11 mouse cellular contexts compared by ENCODE assay signal in genomic region chr12:86814740-86815139, GRCm38 (mm10).
DNase-seq lines count a peak whose midpoint lies in the region; ATAC-seq and TF ChIP-seq lines count a peak whose summit lies in the region.
"Had no signal": no experiment of that assay in that cellular context is flagged by ENCODE, and none has a peak within 500 bp of the region (broad histone marks: within the 10 kb centered on the region; RNA-seq: fewer than 3 reads in every experiment).

No protein-coding gene starts in this region.

- no peak for TF ChIP-seq CTCF in liver, postnatal 0 days (IDR thresholded peaks at IDR 0.05; ENCODE audit: low read depth)

- no peak for TF ChIP-seq EP300 in liver, postnatal 0 days (IDR thresholded peaks at IDR 0.05; ENCODE audit: low read depth)

- no peak overlapping the region for H3K9ac ChIP-seq in forebrain, embryonic 11.5 days (ENCODE audit: low read length)
- 0 out of 2 replicates have a peak overlapping the region, but pooled peaks have one; percentile 21 for H3K9ac ChIP-seq in hindbrain, embryonic 14.5 days
- H3K9ac ChIP-seq in neural tube, embryonic 12.5 days: no peak overlapping the region
- H3K9ac ChIP-seq in liver, postnatal 0 days (replicated peaks): no peak overlapping the region

- H3K9me3 ChIP-seq in forebrain, embryonic 11.5 days (ENCODE audit: control insufficient read depth, low read length): no peaks in the 10 kb centered on the region
- no peaks in the 10 kb centered on the region for H3K9me3 ChIP-seq in hindbrain, embryonic 14.5 days (ENCODE audit: control insufficient read depth, low read length)
- no peaks in the 10 kb centered on the region for H3K9me3 ChIP-seq in neural tube, embryonic 12.5 days
- no peaks in the 10 kb centered on the region for H3K9me3 ChIP-seq in liver, postnatal 0 days (ENCODE audit: low read length)

- H3K27ac ChIP-seq in forebrain, embryonic 11.5 days (ENCODE audit: low read depth, low read length): peak overlapping the region; percentile 86
- H3K27ac ChIP-seq in hindbrain, embryonic 14.5 days: peak overlapping the region; percentile 92
- peak overlapping the region; percentile 87 for H3K27ac ChIP-seq in neural tube, embryonic 12.5 days
- H3K27ac ChIP-seq in liver, postnatal 0 days (ENCODE audit: low read depth): no peak overlapping the region

- no peak overlapping the region for H3K4me3 ChIP-seq in forebrain, embryonic 11.5 days (ENCODE audit: low read depth, low read length)
- H3K4me3 ChIP-seq in hindbrain, embryonic 14.5 days (replicated peaks; ENCODE audit: low read length): no peak overlapping the region
- no peak overlapping the region for H3K4me3 ChIP-seq in neural tube, embryonic 12.5 days
- no peak overlapping the region for H3K4me3 ChIP-seq in liver, postnatal 0 days (ENCODE audit: low read depth, low read length)

- peak; percentile 66 for ATAC-seq in forebrain, embryonic 11.5 days (replicated peaks; ENCODE audit: low FRiP score)
- ATAC-seq in hindbrain, embryonic 14.5 days (ENCODE audit: low FRiP score): 0 out of 2 replicates have a peak, but pooled peaks have one; percentile 14
- 0 out of 2 replicates have a peak, but pooled peaks have one; percentile 7 for ATAC-seq in neural tube, embryonic 12.5 days (ENCODE audit: low FRiP score, low read depth)
- no peak for ATAC-seq in liver, postnatal 0 days

- peaks cover 43% of the 10 kb centered on the region for H3K4me1 ChIP-seq in forebrain, embryonic 11.5 days (replicated peaks; ENCODE audit: control insufficient read depth, insufficient read depth, low read length)
- peaks cover 62% of the 10 kb centered on the region for H3K4me1 ChIP-seq in hindbrain, embryonic 14.5 days (replicated peaks; ENCODE audit: control insufficient read depth, insufficient read depth, low read length)
- H3K4me1 ChIP-seq in neural tube, embryonic 12.5 days: peaks cover 50% of the 10 kb centered on the region
- H3K4me1 ChIP-seq in liver, postnatal 0 days (ENCODE audit: insufficient read depth): peaks cover 51% of the 10 kb centered on the region

- no peaks in the 10 kb centered on the region for H3K27me3 ChIP-seq in forebrain, embryonic 11.5 days (ENCODE audit: control insufficient read depth, insufficient read depth, low read length)
- H3K27me3 ChIP-seq in hindbrain, embryonic 14.5 days (ENCODE audit: control insufficient read depth, insufficient read depth, low read length): no peaks in the 10 kb centered on the region
- H3K27me3 ChIP-seq in neural tube, embryonic 12.5 days (replicated peaks): no peaks in the 10 kb centered on the region
- H3K27me3 ChIP-seq in liver, postnatal 0 days (ENCODE audit: insufficient read depth, low read length): no peaks in the 10 kb centered on the region

- H3K4me2 ChIP-seq in forebrain, embryonic 11.5 days (ENCODE audit: low read depth, low read length, severe bottlenecking): no peak overlapping the region
- no peak overlapping the region for H3K4me2 ChIP-seq in hindbrain, embryonic 14.5 days (replicated peaks)
- H3K4me2 ChIP-seq in neural tube, embryonic 12.5 days (replicated peaks): no peak overlapping the region
- H3K4me2 ChIP-seq in liver, postnatal 0 days (ENCODE audit: low read depth, low read length): no peak overlapping the region

- WGBS in forebrain, embryonic 11.5 days: 45% methylated on average over 7 of the region's 7 CpGs
- 34% methylated on average over 7 of the region's 7 CpGs for whole genome bisulfite sequencing in hindbrain, embryonic 14.5 days
- WGBS in neural tube, embryonic 12.5 days: 50% methylated on average over 7 of the region's 7 CpGs
- 77% methylated on average over 7 of the region's 7 CpGs for WGBS in liver, postnatal 0 days (ENCODE audit: insufficient replicate concordance)

- no peaks in the 10 kb centered on the region for H3K36me3 ChIP-seq in forebrain, embryonic 11.5 days (ENCODE audit: control insufficient read depth, insufficient read depth, low read length)
- no peaks in the 10 kb centered on the region for H3K36me3 ChIP-seq in hindbrain, embryonic 14.5 days (replicated peaks; ENCODE audit: control insufficient read depth, insufficient read depth)
- H3K36me3 ChIP-seq in neural tube, embryonic 12.5 days: no peaks in the 10 kb centered on the region
- no peaks in the 10 kb centered on the region for H3K36me3 ChIP-seq in liver, postnatal 0 days (replicated peaks; ENCODE audit: insufficient read depth, low read length)

- peak; percentile 59 to 70 for DNase-seq in layer of hippocampus, postnatal 10 days (ENCODE audit: low spot score in 2 of 2)
- DNase-seq in layer of hippocampus, adult 11-12 months (ENCODE audit: low spot score): no peak
- DNase-seq in forebrain, embryonic 11.5 days (ENCODE audit: low spot score): peak; percentile 70
- DNase-seq in hindbrain, embryonic 14.5 days (ENCODE audit: low spot score): peak; percentile 80
- DNase-seq in liver, postnatal 0 days: no peak
- no peak for DNase-seq in kidney, adult 9 months
- no peak for DNase-seq in embryo, embryonic 10.5 days (ENCODE audit: low spot score)
- DNase-seq: kidney, postnatal 4 days; left cerebral cortex, postnatal 4 days; lung, adult 18-20 months had no signal

Comparison
In these comparisons a context has a peak if more than half of its experiments do, and no peak if none do; other contexts are left out.
1. DNase-seq: peak in layer of hippocampus, postnatal 10 days (2 of 2), forebrain, embryonic 11.5 days (single experiment) and hindbrain, embryonic 14.5 days (single experiment); none in layer of hippocampus, adult 11-12 months (single experiment), liver, postnatal 0 days (single experiment), kidney, adult 9 months (single experiment) and embryo, embryonic 10.5 days (single experiment).